Mouse (Mus musculus) testis, adult 2 months (tissue): Measurements from ENCODE around the gene Ppp1cc. TPM values are rescaled to one million over a fixed set of nuclear protein-coding genes. Genes with fewer than 3 reads are reported as not detected.
"Not testable (repeated sequence)": the region's sequence is repeated elsewhere in the genome, so short reads cannot be mapped to it uniquely, and the experiment has no call there.

Experiments
- H3K27ac ChIP-seq: fragments of 200-500 bp; 2 replicates; pipeline ENCODE4 v1.5.1; 2012; ENCODE audit warnings: low read depth, low read length; ENCODE audit not compliant: control insufficient read depth, insufficient read depth
- H3K27me3 ChIP-seq: fragments of 200-500 bp; 2 replicates; pipeline ENCODE4 v1.6.1; 2012; ENCODE audit warnings: mild to moderate bottlenecking, low read length, moderate library complexity; ENCODE audit not compliant: control insufficient read depth, insufficient read depth
- H3K36me3 ChIP-seq: fragments of 200-500 bp; 2 replicates; pipeline ENCODE4 v1.6.1; 2012; ENCODE audit warnings: mild to moderate bottlenecking, low read length; ENCODE audit not compliant: control insufficient read depth, insufficient read depth
- H3K4me1 ChIP-seq: fragments of 200-500 bp; 2 replicates; pipeline ENCODE4 v1.6.1; 2012; ENCODE audit warnings: low read length; ENCODE audit not compliant: control insufficient read depth, insufficient read depth
- H3K4me3 ChIP-seq: fragments of 200-500 bp; 2 replicates; pipeline ENCODE4 v1.5.1; 2012; ENCODE audit warnings: low read depth, mild to moderate bottlenecking, low read length, moderate library complexity, mixed read lengths; ENCODE audit not compliant: control insufficient read depth
- CTCF ChIP-seq: fragments of 200-500 bp; IDR thresholded peaks from 2 replicates; pipeline ENCODE4 v1.5.1; 2012; ENCODE audit warnings: low read depth, mild to moderate bottlenecking, inconsistent platforms, low read length, moderate library complexity; ENCODE audit not compliant: control insufficient read depth, insufficient read depth, insufficient replicate concordance
- POLR2A ChIP-seq: fragments of 200-500 bp; IDR thresholded peaks from 2 replicates; pipeline ENCODE4 v1.6.1; 2012; ENCODE audit warnings: low read depth, mild to moderate bottlenecking, inconsistent platforms, low read length, moderate library complexity; ENCODE audit not compliant: control insufficient read depth
- polyA plus RNA-seq: library from polyadenylated mRNA; depleted of rRNA; stranded (reverse); fragments of >200 nt; gene quantifications from 2 replicates; pipeline ENCODE4 v1.2.3, GENCODE M21; 2012

Gene Ppp1cc
- polyA plus RNA-seq, 1 experiment = 524 TPM

GRCm38 (mm10) chr5:122132167-122133049 lies 25.7 kb upstream of the Ppp1cc start:
- TF ChIP-seq POLR2A = no peak
- Histone ChIP-seq H3K27ac (peak overlapping the region; percentile 81), H3K27me3 (no peaks in the 10 kb centered on the region), H3K4me1 (peaks cover 40% of the 10 kb centered on the region), H3K4me3 (peak overlapping the region; percentile 87), H3K36me3 (no peaks in the 10 kb centered on the region)

- Histone ChIP-seq H3K36me3 (no peaks in the 10 kb centered on the region), H3K4me1 (peaks cover 40% of the 10 kb centered on the region), H3K27me3 (no peaks in the 10 kb centered on the region), H3K4me3 (peak overlapping the region; percentile 87), H3K27ac (no peak overlapping the region)
- no peak for TF ChIP-seq POLR2A
- TF ChIP-seq CTCF = no peak
Measured at GRCm38 (mm10) chr5:122133050-122133389, 25.1 kb upstream of the Ppp1cc start.

- TF ChIP-seq CTCF (no peak), POLR2A (no peak)
- Histone ChIP-seq H3K4me3 (peak overlapping the region; percentile 53), H3K4me1 (peaks cover 32% of the 10 kb centered on the region), H3K27me3 (no peaks in the 10 kb centered on the region), H3K36me3 (no peaks in the 10 kb centered on the region), H3K27ac (no peak overlapping the region; the same call in 1 of the 2 replicates)
Measured at GRCm38 (mm10) chr5:122134395-122135289, 23.4 kb upstream of the Ppp1cc start.

GRCm38 (mm10) chr5:122135290-122135882 lies 22.7 kb upstream of the Ppp1cc start:
- H3K27me3 ChIP-seq = no peaks in the 10 kb centered on the region
- no peaks in the 10 kb centered on the region for H3K36me3 ChIP-seq
- H3K4me1 ChIP-seq = peaks cover 29% of the 10 kb centered on the region
- no peak for TF ChIP-seq POLR2A
- H3K4me3 ChIP-seq = peak overlapping the region; percentile 60
- H3K27ac ChIP-seq = peak overlapping the region; percentile 8; the same call in 1 of the 2 replicates

- H3K4me1 ChIP-seq = peaks cover 18% of the 10 kb centered on the region
- peak overlapping the region; percentile 60 for H3K4me3 ChIP-seq
- peak overlapping the region; percentile 57 for H3K27ac ChIP-seq
- no peak for TF ChIP-seq POLR2A
- TF ChIP-seq CTCF = no peak
- no peaks in the 10 kb centered on the region for H3K27me3 ChIP-seq
- no peaks in the 10 kb centered on the region for H3K36me3 ChIP-seq
Measured at GRCm38 (mm10) chr5:122136508-122137408, 21.3 kb upstream of the Ppp1cc start.

GRCm38 (mm10) chr5:122138856-122139255 lies 19.2 kb upstream of the Ppp1cc start:
- no peak overlapping the region for H3K27ac ChIP-seq
- TF ChIP-seq POLR2A (no peak), CTCF (no peak)
- H3K27me3 ChIP-seq = no peaks in the 10 kb centered on the region
- H3K36me3 ChIP-seq = no peaks in the 10 kb centered on the region
- peak overlapping the region; percentile 56 for H3K4me3 ChIP-seq
- H3K4me1 ChIP-seq = peaks cover 10% of the 10 kb centered on the region

- not testable (repeated sequence) for H3K36me3 ChIP-seq, H3K27ac ChIP-seq, H3K4me3 ChIP-seq, H3K4me1 ChIP-seq, H3K27me3 ChIP-seq
Measured at GRCm38 (mm10) chr5:122139771-122140170, 18.3 kb upstream of the Ppp1cc start.
